Comparison of ENCODE assay signal across 9 mouse cellular contexts in the genomic region with DNA sequence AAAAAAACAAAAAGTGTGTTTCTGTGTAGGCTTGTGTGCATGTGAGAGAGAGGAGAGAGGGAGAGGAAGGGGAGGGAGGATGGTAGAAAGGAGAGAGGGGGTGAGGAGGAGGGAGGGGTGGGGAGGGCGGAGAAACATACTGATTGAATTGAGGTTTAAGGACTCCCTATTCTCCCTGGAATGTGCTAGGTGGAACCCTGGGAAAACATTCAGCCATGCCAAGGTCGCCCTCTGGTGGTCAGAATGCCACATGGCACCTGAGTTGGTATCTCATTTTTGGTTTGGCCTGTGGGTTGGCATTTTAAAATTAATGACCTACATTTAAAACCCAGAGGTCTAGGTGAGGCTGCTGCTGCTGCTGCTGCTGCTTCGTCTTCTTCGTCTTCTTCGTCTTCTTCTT.
DNase-seq lines count a peak whose midpoint lies in the region; ATAC-seq lines count a peak whose summit lies in the region.
"Had no signal": no experiment of that assay in that cellular context is flagged by ENCODE, and none has a peak within 500 bp of the region (broad histone marks: within the 10 kb centered on the region; RNA-seq: fewer than 3 reads in every experiment).

No protein-coding gene starts in this region.

- WGBS in hindbrain, embryonic 10.5 days, result 39% methylated on average over 5 of the region's 5 CpGs
- WGBS in hindbrain, embryonic 13.5 days, result 41% methylated on average over 5 of the region's 5 CpGs

- H3K4me1 ChIP-seq in hindbrain, embryonic 10.5 days (replicated peaks), result 0 out of 2 replicates have a peak, but pooled peaks cover 2% of the 10 kb centered on the region
- H3K4me1 ChIP-seq in hindbrain, embryonic 13.5 days (replicated peaks), result no peaks in the 10 kb centered on the region
- H3K4me1 ChIP-seq: embryonic facial prominence, embryonic 15.5 days had no signal

- no peak overlapping the region for H3K27ac ChIP-seq in hindbrain, embryonic 10.5 days
- H3K27ac ChIP-seq in hindbrain, embryonic 13.5 days, result no peak overlapping the region
- H3K27ac ChIP-seq: embryonic facial prominence, embryonic 15.5 days had no signal

- no peak overlapping the region for H3K9ac ChIP-seq in hindbrain, embryonic 13.5 days
- H3K9ac ChIP-seq: embryonic facial prominence, embryonic 15.5 days had no signal

- H3K36me3 ChIP-seq in hindbrain, embryonic 10.5 days, result no peaks in the 10 kb centered on the region
- H3K36me3 ChIP-seq in hindbrain, embryonic 13.5 days, result no peaks in the 10 kb centered on the region
- H3K36me3 ChIP-seq: embryonic facial prominence, embryonic 15.5 days had no signal

- peak; percentile 79 for DNase-seq in hindbrain, embryonic 10.5 days (ENCODE audit: low spot score)
- peak; percentile 78 for DNase-seq in R1 (ENCODE audit: low read depth, low spot score)
- DNase-seq in cerebellum, postnatal 25 days, result peak; percentile 73 to 82
- peak; percentile 63 to 85 for DNase-seq in heart, postnatal 10 days
- peak; percentile 43 for DNase-seq in left cerebral cortex, adult 11 months (ENCODE audit: low spot score)
- peak; percentile 85 for DNase-seq in mesoderm, embryonic 11.5 days (ENCODE audit: low read depth, low spot score)
- peak; percentile 52 for DNase-seq in thymus, postnatal 0 days (ENCODE audit: low spot score)

- H3K27me3 ChIP-seq in hindbrain, embryonic 10.5 days (ENCODE audit: insufficient read depth, poor library complexity, severe bottlenecking), result no peaks in the 10 kb centered on the region
- no peaks in the 10 kb centered on the region for H3K27me3 ChIP-seq in hindbrain, embryonic 13.5 days
- H3K27me3 ChIP-seq: embryonic facial prominence, embryonic 15.5 days had no signal

- intact Hi-C loops in heart, postnatal 10 days (cut with DNase I), result loop anchor here (2.0 to 5.0 kb wide), 3 partner anchors 72 to 347 kb away; partner anchors contain the start of gene Plcg2

- no peak overlapping the region for H3K4me2 ChIP-seq in hindbrain, embryonic 13.5 days
- H3K4me2 ChIP-seq: embryonic facial prominence, embryonic 15.5 days had no signal

- H3K9me3 ChIP-seq in hindbrain, embryonic 10.5 days, result no peaks in the 10 kb centered on the region
- no peaks in the 10 kb centered on the region for H3K9me3 ChIP-seq in hindbrain, embryonic 13.5 days
- H3K9me3 ChIP-seq: embryonic facial prominence, embryonic 15.5 days had no signal

- no peak overlapping the region for H3K4me3 ChIP-seq in hindbrain, embryonic 10.5 days
- no peak overlapping the region for H3K4me3 ChIP-seq in hindbrain, embryonic 13.5 days
- H3K4me3 ChIP-seq: embryonic facial prominence, embryonic 15.5 days had no signal

- no peak for ATAC-seq in hindbrain, embryonic 13.5 days (ENCODE audit: low FRiP score)
